Mouse (Mus musculus) heart, adult 18-20 months (tissue): ENCODE data around the gene Angpt4. TPM values are rescaled to one million over a fixed set of nuclear protein-coding genes. Genes with fewer than 3 reads are reported as not detected.

ENCODE experiments used
- DNase-seq, 2 experiments: peaks; one replicate each; pipeline ENCODE4 v3.0.0; 2021 to 2022; ENCODE audit warnings: mixed read lengths in 1 of 2
- total RNA-seq, 2 experiments: library from RNA; stranded (reverse); gene quantifications; 2 replicates each; pipeline ENCODE4 v1.2.3; 2021

Gene Angpt4
- total RNA-seq, 2 experiments from 2014 or later: 0.28 to 0.35 TPM

DNA sequence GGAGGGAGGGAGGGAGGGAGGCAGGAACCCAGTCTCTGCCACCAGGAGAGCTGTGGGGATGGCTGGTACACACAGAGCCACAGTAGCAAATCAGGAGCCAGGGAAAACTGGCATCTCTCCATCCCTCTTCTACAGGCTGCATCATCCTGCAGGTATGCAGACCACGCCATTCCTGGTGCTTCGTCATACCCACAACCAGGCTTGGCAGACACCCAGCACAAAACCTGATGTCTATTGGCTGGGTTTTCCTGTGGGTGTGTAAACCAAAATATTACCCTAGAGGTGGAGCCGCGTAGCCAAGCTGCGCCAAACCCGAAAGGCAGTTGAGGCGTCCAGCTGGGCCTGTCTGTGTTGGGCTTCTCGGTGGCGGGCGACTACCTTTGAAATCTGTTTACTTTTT lies 51.5 kb downstream of the Angpt4 start:
- peak; percentile 66 to 73 for DNase-seq

DNA sequence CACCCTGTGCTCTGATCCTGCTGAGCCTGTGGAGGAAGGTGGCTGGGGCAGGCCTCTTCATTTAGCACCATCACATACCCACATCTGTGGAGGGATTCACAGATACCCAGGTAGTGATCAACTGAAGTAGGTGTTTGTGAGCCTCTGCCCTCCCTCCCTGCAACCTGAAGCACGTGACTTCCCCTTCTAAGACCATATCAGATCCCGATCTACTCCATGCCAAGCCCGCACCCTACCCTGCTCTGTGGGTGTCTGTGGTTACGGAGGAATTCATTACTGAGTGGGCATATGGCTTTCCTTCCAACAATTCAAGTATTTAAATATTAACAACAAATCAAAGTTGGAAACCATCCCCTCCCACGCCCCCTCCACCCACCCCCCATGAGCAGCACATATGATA lies 52.3 kb downstream of the Angpt4 start:
- no peak for DNase-seq

DNA sequence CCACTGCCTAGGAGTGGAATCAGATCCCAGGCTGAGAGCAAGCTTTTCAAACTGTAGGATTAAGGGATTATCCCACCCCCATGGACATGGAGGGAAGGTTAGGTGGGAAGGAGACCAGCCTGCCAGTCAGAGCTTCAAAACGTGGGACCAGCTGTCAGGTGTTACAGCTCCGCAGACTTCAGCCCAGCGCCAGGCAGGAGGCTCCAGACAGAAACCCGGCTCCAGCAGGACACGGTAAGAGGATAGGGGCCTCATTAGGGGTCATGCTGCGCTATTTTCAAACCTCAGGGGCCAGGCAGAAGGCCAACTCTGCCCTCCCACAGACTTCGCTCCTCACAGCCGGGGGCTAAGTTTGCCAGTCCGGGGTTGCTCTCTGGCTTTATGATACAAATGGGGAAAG lies 53.0 kb downstream of the Angpt4 start:
- DNase-seq: no peak

DNA sequence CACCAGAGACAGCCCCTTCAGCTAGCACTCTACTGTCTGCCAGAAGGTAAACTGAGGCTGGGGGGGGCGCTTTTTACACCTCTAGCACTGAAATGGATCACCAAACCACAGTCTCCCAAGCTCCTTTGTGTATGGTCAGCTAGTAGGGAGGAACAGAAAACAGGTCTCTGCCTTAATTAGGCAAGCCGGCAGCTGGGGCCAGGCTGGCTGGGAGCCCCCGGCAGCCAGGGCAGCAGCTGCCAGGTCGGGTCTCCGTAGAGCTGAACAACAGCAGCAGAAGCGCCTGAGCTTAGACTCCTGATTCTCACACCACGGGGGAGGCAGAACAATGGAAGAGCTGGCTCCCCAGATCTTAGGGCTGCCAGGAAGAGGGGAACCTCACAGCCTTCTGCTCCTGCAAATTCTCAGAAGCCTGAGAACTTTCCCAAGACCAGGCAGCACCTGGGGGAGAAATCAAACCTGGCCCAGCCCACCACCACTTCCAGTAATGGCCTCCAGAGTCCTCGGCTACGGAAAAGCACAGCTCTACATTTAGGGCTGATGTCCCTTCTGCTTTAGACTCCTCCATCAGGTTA lies 56.3 kb downstream of the Angpt4 start:
- DNase-seq: no peak

DNA sequence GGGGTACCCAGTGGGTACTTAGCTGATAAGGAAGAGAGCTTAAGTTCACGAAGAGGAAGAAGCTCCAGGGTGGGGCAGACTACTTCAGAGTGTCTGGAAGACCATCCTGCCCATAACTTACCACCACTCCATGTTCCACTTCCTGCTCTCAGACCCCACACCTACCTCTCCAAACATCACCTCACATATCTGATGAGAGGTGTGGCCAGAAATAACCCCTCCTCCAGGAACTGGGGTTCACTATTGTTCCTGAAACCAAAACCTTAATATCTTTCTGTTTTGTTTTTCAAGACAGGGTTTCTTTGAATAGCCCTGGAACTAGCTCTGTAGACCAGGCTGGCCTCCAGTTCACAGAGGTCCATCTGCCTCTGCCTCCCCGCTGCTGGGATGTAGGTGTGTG lies 56.8 kb downstream of the Angpt4 start:
- no peak for DNase-seq

DNA sequence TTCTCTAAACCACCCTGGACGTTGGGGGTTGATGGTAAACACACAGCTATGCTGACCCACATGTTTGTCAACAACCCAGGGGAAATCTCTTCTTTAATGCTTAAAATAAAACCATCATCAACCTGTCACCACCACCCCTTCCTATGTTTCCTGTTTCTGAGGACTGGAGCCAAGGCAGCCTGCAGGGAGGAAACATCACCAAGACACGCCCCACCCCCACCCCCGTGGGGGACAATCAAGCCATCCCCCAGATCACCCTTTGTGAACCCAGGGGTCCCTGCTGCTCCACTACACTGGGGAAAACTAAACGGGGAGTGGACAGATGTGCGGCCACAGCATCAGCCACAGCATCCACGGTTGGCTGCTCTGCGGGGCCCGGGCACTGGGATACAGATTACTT lies 57.4 kb downstream of the Angpt4 start:
- DNase-seq: peak in 1 of 2 experiments; percentile 47

DNA sequence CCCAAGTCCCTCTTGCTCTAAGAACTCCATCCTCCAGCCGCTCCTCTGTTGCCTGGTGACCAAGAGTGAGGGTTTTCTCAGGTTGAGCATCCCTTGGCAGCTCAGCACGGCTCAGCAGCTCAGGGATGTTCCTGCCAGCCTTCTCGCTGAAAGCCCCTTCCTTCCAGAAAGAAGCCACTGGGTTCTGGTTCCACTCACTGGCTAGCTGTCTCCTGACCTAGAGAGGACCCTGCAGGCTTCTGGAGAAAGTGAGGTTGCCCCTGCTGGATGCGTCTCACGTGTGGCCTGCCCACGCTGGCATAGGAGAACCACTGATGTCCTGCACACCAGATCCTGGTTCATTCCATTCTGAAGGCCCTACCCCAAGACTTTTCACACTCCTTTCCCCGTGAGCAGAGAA lies 58.0 kb downstream of the Angpt4 start:
- no peak for DNase-seq

DNA sequence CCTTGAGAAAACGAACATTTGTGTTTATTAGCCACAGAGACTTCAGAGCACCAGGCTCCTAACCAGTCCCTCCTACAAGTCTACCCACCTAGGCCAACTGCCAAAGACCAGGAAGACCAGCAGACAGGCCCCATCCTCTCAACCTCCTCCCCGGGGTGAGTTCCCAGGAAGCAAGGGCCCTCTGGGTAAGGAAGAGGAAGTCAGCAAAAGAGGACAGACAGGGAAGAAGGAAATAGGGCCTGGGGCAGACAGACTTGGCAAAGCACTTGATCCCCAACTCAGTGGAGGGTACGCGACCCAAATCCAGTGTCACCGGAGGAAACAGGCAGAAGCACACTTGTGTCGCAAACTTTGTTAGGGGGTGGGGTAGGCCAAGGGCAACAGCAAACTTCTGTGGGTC lies 58.4 kb downstream of the Angpt4 start:
- DNase-seq: no peak

DNA sequence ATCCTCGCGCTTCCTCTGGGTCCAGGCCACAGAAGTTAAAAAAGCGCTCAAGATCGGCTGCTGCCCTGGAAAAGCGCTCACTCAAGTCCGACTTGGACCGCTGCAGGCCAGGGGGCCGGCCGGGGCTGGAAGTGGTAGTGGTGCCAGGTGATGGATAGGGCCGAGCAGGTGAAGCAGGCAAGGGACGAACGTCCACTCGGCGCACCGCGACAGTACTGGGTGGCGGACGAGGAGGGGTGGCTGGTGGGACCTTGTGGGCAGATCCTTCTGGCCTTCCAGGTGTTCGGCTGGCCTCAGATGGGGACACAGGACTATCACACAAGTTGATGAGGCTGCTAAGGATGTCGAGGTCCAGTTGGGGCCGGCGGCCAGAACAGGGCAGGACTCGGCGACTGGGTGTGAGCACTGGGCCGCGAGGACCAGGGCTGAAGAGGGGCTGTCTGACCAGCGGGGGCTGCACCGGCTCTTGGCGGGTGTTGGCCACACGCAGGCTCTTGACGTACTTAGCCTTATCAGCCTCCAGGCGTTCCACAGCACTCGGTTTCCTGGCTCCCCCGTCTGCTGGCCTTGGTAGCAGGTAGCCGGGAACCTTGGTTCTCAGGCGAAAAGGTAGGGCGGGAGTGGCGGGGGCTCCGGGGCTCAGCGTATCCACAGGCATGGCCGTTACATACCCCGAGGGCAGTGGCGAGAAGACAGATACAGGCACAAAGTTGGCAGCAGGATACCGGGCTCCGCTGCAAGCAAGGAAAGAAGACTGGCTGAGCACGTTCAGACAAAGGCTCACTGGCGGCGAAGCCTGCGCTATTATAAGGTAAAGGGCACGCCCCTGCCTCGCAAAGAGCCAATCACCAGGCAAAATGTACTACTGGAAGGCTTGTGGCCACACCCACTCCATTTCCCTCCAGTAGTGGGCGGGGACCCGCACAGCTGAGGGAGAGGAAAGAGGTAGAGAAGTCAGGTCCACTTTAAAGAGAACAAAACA lies 59.5 kb downstream of the Angpt4 start:
- peak; percentile 90 to 93 for DNase-seq

DNA sequence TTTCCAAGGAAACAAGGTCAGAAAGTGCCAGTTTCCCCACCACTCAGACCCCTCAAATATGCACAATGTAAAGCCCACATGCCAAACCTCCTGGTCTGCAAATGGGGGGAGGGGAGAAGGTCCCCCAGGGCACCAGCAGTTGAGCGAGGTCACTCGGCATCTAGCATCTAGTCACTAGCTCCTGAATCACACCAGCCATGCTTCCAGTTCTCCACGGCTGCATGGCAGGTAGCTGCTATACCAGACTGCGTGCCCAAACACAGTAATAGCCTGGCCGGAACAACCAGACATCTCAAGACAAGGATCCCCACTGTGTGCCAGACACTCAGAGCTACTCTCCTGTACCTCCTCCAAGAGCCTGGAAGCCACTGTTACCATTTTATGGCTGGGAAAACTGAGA lies 60.7 kb downstream of the Angpt4 start:
- no peak for DNase-seq

DNA sequence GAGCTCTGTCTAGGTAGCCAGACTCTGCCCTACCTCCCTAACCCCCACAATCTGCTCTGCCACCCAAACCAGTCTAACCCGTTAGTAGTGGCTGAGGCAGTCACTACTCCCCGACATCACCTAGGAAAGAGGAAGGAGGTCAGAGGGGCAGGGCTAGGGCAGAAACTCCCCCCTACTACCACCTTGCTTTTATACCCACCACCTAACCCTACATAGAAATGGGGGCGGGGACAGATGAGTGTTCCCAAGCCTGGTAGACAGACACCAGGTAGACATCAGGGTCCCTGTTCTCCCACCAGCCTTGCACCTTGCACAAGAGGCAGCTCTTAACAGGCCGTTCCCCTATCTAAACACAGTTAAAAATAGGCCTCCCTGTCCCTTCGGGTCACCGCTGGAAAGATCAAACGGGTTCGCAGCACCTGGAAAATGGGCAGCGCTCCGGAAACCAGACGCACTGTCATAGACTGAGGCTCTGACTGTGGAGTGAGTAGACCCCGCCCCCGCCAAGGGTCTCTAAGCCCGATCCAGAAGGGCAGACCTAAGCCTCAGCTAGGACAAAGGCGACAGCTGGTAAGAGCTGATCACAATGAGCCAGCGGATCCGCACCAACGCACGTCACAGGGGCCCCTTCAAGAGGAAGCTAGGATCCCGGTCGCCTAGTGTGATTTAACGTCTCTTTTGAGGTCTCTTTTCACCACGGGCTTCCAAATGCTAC lies 62.0 kb downstream of the Angpt4 start:
- DNase-seq: peak in 1 of 2 experiments; percentile 57

DNA sequence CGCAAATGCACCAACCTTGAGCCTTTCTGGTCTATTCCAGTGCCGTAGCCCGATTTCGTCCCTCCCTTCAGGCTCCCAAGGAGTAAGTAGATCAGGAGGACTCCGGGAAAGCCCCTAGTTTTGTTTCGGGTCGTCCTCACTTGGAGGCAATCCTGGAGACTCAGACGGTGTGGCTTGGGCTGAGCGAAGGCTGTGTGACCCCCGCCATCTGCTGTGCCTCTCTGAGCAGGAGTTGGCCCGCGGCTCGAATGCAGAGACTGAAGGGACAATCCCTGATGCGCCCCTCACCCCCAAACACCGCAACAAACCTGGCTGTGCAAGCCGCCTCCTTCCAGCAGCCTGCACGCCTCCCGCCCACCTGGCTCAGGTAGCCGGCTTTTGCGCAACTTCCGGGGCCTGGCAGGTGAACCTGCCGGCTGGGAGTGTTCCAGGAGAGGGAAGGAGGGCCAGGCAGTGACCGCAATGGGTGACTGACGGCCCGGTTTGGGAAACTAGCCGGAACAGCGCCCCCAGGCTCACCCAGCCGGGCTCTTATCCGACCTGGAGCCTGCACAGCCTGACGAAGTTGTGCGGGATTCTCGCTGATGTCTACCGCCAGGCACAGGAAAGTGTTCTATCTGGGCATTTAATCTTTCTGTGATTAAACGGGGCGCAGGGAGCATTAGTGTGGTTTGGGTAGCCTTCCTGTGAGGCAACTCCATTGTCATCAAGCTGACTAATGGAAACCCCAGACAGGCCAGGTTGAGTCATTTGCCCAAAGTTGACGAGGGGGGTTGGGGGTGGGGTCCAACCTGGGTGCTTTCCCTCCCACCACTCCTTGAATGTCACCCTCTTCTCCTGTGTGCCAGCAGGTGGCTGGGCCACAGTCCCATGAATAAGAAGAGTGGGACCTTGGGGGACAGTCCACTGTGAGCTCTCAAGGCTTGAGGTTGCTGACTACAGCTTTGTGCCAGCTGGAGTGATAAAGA lies 62.9 kb downstream of the Angpt4 start:
- no peak for DNase-seq

DNA sequence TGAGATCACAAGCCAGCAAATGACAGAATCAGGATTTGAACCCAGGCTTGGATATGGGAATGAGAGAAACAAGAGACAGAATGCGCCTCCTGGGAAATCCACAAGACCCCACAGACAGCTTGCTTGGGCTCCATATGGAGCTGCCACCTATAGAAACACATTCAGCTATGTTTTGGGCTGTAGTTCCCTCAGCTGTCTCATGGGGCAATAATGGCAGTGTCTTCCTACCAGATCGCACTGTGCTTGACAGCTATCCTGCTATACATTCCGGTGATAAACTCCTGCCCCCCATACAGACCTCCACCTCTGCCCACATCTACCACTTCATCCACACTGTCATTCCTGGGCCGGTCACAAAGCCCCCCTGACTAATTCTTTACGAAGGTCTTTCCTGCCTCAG lies 64.3 kb downstream of the Angpt4 start:
- DNase-seq: no peak

DNA sequence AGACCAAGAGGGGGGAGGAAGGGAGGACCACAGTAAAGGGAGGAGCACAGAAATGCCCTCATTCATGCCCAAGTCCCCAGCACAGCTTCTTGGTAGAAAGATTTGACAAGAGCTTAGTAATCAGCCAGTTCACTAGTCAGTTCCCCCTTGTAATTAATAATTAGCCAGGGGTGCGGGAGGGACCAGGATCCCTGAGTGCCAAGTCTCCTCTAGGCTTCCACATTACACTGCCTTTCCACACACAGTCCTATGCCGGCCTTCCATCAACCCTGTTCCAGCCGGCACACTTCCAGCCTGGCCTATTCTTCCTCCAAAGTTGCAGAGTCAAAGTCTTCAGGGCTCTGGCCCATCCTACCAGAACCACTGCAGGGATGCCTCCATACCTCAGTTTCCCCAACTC lies 65.1 kb downstream of the Angpt4 start:
- no peak for DNase-seq

DNA sequence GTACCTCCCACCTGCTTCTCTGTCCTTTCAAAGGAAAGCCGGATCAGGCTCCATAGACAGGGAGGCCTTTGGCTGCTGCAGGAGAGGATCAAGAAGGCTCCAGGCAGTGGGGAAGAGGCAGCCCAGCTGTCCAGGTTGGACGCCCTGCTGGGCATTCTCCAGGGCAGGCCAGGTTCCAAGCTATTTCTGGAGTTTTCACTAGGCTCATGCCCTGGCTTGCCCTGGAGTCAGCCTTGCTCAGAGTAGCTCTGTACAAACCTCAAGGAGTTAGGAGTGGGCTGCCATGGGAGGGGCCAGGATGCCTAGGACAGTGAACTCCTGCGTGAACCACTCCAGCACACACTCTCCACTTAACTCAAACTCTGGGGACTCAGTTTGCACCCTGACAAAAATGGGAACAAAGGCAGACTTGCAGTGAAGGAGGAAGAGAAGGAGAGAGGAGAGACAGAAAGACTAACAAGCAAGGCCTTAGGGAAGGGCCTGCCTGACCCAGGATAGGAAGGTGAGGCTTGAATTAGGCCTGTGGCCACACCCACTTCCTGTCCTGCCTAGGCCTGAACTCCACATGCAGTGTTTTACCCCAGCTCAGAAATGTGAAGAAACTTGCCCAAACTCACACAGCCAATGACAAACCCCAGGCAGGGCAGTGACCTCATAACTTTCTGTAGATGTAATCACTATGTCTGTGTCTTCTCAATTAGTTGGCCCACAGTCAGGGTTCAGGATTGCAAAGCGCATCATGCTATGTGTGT lies 66.9 kb downstream of the Angpt4 start:
- DNase-seq: peak; percentile 73

DNA sequence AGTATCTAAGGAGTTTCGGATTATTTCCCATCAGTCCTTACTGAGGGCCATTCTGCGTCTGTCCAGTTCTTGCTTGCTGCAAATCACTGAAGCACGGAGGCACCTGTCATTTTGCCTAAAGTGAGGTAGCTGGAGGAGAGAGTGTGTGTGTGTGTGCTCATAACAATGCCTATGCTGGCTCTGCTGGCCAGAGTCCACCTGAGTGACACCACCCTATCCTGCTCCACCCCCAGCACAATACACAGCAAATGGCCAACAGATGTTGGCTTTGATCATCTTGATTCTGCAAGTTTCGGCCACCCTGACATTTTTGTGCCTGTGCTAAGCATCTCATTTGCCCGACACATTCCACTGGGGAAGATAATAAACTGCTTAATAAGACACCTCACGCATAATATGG lies 67.5 kb downstream of the Angpt4 start:
- DNase-seq: peak; percentile 54 to 71

DNA sequence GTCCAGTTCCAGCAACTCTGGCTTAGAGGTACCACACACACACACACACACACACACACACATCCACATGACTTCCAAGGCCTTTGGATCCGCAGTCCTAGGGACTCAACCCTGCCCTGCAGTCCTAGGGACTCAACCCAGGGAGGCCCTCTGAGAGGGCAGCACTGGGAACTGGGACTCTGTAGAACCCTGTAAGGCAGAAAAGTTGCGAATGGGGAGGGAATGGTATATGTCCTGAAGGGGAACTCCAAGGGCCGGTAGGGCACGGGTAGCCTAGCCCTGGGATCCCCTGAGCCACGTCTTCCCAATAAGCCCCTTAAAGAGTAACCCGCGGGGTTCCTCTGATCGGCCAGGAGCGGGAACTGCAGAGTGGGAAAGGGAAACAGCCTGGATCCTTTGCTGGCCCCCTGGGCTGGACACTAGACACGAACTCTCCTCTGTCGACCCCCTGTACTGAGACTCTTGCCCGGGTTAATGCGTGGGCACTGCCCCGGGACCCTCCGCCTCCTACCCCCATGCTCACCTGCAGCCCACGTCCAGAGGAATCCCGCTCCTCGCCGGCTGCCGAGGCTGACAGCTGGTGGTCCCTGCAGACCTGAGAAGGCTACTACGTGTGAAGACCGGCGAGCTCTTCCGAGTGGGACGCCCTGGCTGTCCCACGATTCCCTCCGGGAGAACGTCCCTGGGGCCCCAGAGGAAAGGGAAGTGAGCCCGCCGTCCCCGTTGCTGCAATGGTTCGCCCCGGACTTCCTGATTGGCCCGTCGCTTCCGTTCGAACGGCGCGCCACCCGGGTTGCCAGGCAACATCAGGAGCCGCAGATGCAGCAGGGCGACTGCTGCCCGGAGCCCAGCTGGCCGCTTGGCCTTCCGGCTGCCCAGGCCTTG lies 68.7 kb downstream of the Angpt4 start, which contains the start of gene Fam110a:
Gene Fam110a, minus strand, starts transcription at position 750 of the 885 bp plus-strand sequence.
- peak; percentile 96 for DNase-seq

DNA sequence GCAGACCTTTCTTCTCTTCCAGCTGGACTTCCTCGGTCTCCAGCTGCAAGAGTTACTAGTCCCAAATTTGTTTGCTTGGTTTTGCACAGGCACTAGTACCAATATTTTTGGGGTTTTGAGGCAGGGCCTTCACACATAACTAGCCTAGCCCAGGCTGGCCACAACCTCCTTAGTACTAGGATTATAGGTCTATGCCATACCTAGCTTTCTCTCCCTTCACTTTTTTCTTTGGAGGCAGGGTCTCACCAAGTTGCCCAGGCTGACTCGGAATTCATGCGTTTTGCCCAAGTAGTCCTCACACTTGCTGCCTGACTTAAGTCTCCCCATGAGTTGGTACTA lies 69.3 kb downstream of the Angpt4 start:
- DNase-seq: no peak

DNA sequence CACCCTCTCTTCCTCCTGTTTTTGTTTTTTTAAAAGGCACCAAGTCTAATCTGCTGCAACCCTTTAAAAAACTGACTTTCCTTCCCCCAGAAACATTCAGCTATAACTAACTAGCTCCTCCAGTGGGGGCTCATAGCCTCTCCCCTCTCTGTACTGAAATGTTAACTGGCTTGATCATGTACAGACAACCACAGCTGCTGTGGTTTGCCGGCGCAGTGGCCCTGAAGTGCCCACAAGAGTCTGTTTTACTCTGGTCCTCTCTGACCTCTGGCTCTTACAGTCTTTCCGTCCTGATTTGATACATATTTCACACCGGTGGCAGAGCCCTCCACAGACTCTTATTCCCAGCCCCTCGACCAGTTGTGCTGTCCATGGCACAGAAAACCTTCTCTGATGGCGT lies 70.3 kb downstream of the Angpt4 start:
- DNase-seq: no peak

DNA sequence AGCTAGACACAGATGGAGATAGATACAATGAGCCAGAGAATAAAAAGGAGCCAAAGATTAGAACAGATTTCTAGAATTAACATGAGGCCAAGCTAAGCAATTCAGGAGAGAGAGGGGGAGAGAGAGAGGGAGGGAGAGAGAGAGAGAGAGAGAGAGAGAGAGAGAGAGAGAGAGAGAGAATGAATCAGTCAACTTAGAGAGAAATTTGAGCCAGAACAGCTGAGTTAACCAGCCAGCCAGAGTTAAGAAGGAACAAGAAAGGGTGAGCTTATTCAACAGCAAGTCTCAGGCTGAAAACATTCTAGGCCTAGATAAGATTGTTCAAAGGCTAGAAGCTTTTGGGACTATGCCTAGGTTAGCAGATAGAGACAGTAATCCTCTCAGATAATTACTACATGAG lies 71.5 kb downstream of the Angpt4 start:
- no peak for DNase-seq
